Mouse (Mus musculus) cerebellum, adult 2 months (tissue): ENCODE measurements around the gene Pcgf1.

Source experiments
- CTCF ChIP-seq: fragments of 200-500 bp; IDR thresholded peaks from 2 replicates; pipeline ENCODE4 v1.5.1; 2011; ENCODE audit warnings: low read depth, mild to moderate bottlenecking, control low read depth, low read length, moderate library complexity, borderline replicate concordance; ENCODE audit not compliant: insufficient read depth
- POLR2A ChIP-seq: fragments of 200-500 bp; IDR thresholded peaks from 2 replicates; pipeline ENCODE4 v1.6.1; 2011; ENCODE audit warnings: low read length, control low read depth, borderline replicate concordance; ENCODE audit not compliant: insufficient read depth

- TF ChIP-seq POLR2A = no peak
- no peak for TF ChIP-seq CTCF
Measured at GRCm38 (mm10) chr6:83092416-83093127, 14.9 kb downstream of the Pcgf1 start.
